Mouse (Mus musculus) liver, embryonic 14.5 days (tissue): Measurements from ENCODE around the gene Heatr3.

Source experiments
- CTCF ChIP-seq: IDR thresholded peaks from 2 replicates; pipeline ENCODE4 v1.5.1; 2016; ENCODE audit warnings: antibody characterized with exemption, low read depth, control low read depth
- EP300 ChIP-seq: IDR thresholded peaks from 2 replicates; pipeline ENCODE4 v1.6.1; 2016; ENCODE audit warnings: antibody characterized with exemption, low read depth

DNA sequence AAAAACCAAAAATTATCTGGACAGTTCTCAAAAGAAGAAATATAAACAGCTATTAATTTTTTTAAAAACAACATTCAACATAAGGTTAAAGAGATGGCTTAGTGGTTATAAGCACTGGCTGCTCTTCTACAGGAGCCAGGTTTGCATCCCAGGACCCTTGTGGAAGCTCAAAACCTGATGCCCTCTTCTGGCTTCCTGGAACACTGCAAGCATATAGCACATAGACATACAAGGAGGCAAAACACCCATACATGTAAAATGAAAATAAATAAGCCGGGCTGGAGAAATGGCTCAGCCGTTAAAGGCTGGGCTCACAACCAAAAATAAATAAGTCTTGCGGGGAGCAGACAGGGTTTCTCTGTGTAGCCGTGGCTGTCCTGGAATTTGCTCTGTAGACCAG, 28.4 kb upstream of the Heatr3 start:
- TF ChIP-seq CTCF (no peak), EP300 (no peak)
